Comparison of ENCODE assay signal across 14 mouse cellular contexts in the genomic region with DNA sequence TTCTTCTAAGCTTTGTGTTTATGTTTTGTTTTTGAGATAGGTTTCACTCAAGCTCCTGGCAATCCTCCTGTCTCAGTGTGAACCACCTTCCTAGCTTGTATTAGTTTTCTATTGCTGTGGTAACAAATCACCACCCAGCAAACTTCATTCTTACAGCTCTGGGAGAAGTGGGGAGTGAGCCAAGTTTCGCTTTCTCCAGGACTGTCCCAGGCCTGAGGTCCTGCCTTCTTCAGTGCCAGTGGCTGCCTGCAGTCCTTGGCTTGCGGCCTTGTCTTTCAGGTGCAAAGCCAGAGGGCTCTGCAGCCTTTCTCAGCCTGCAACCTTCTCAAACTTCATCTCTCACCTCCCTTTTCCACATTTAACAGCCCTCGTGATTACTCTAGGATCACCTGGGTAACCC. TPM values are rescaled to one million over a fixed set of nuclear protein-coding genes. Genes with fewer than 3 reads are reported as not detected.
DNase-seq lines count a peak whose midpoint lies in the region; ATAC-seq and TF ChIP-seq lines count a peak whose summit lies in the region.
"Had no signal": no experiment of that assay in that cellular context is flagged by ENCODE, and none has a peak within 500 bp of the region (broad histone marks: within the 10 kb centered on the region; RNA-seq: fewer than 3 reads in every experiment).

No protein-coding gene starts in this region.

- TF ChIP-seq CTCF in hindbrain, postnatal 0 days (IDR thresholded peaks at IDR 0.05; ENCODE audit: low read depth): no peak
- TF ChIP-seq CTCF in heart, postnatal 0 days (IDR thresholded peaks at IDR 0.05; ENCODE audit: low read depth): no peak

- H3K36me3 ChIP-seq in hindbrain, postnatal 0 days (ENCODE audit: insufficient read depth, low read length): no peaks in the 10 kb centered on the region
- peaks cover 26% of the 10 kb centered on the region for H3K36me3 ChIP-seq in hindbrain, embryonic 12.5 days
- no peaks in the 10 kb centered on the region for H3K36me3 ChIP-seq in heart, postnatal 0 days (replicated peaks; ENCODE audit: control insufficient read depth, insufficient read depth, low read length)
- H3K36me3 ChIP-seq in forebrain, embryonic 15.5 days: no peaks in the 10 kb centered on the region
- H3K36me3 ChIP-seq: stomach, embryonic 15.5 days had no signal

- H3K4me3 ChIP-seq in hindbrain, postnatal 0 days (ENCODE audit: low read length): no peak overlapping the region
- no peak overlapping the region for H3K4me3 ChIP-seq in hindbrain, embryonic 12.5 days
- no peak overlapping the region for H3K4me3 ChIP-seq in heart, postnatal 0 days (ENCODE audit: low read depth, low read length)
- H3K4me3 ChIP-seq in forebrain, embryonic 15.5 days: no peak overlapping the region
- H3K4me3 ChIP-seq: hindbrain, embryonic 10.5 days; stomach, embryonic 15.5 days had no signal

- WGBS in hindbrain, postnatal 0 days: 56% methylated on average over 3 of the region's 3 CpGs
- WGBS in hindbrain, embryonic 12.5 days: 93% methylated on average over 3 of the region's 3 CpGs
- WGBS in heart, postnatal 0 days: 69% methylated on average over 3 of the region's 3 CpGs
- 70% methylated on average over 3 of the region's 3 CpGs for WGBS in forebrain, embryonic 15.5 days

- no peak overlapping the region for H3K4me2 ChIP-seq in hindbrain, postnatal 0 days (ENCODE audit: low read depth, low read length)
- no peak overlapping the region for H3K4me2 ChIP-seq in hindbrain, embryonic 12.5 days (replicated peaks)
- no peak overlapping the region for H3K4me2 ChIP-seq in heart, postnatal 0 days (ENCODE audit: low read depth, low read length)
- no peak overlapping the region for H3K4me2 ChIP-seq in forebrain, embryonic 15.5 days (replicated peaks)
- H3K4me2 ChIP-seq: stomach, embryonic 15.5 days had no signal

- no peak for TF ChIP-seq EP300 in heart, postnatal 0 days (IDR thresholded peaks at IDR 0.05; ENCODE audit: low read depth)

- peak; percentile 46 for DNase-seq in adrenal gland, adult 2 months
- no peak for DNase-seq in adrenal gland, adult 18-20 months (ENCODE audit: low spot score in 2 of 2)
- DNase-seq in hindbrain, postnatal 0 days (ENCODE audit: low spot score): peak; percentile 27
- no peak for DNase-seq in heart, postnatal 0 days (ENCODE audit: low spot score)
- DNase-seq in lung, postnatal 10 days: peak; percentile 41
- DNase-seq in right cerebral cortex, postnatal 4 days: no peak
- DNase-seq: forebrain, postnatal 0 days; liver, postnatal 0 days; midbrain, embryonic 14.5 days had no signal

- no peak overlapping the region for H3K9ac ChIP-seq in hindbrain, postnatal 0 days (replicated peaks; ENCODE audit: low read length)
- H3K9ac ChIP-seq in hindbrain, embryonic 12.5 days: no peak overlapping the region
- H3K9ac ChIP-seq in heart, postnatal 0 days (replicated peaks; ENCODE audit: low read depth, low read length): no peak overlapping the region
- H3K9ac ChIP-seq in forebrain, embryonic 15.5 days (replicated peaks): no peak overlapping the region
- H3K9ac ChIP-seq: forebrain, postnatal 0 days; liver, postnatal 0 days; stomach, embryonic 15.5 days had no signal

- H3K27ac ChIP-seq in hindbrain, postnatal 0 days: no peak overlapping the region
- no peak overlapping the region for H3K27ac ChIP-seq in hindbrain, embryonic 12.5 days
- H3K27ac ChIP-seq in heart, postnatal 0 days (ENCODE audit: low read depth): peak overlapping the region; percentile 17; the same call in 1 of the 2 replicates
- H3K27ac ChIP-seq in forebrain, embryonic 15.5 days (replicated peaks): no peak overlapping the region
- H3K27ac ChIP-seq: hindbrain, embryonic 10.5 days; stomach, embryonic 15.5 days had no signal

- no peaks in the 10 kb centered on the region for H3K9me3 ChIP-seq in hindbrain, postnatal 0 days (ENCODE audit: low read length)
- no peaks in the 10 kb centered on the region for H3K9me3 ChIP-seq in hindbrain, embryonic 12.5 days (replicated peaks)
- no peaks in the 10 kb centered on the region for H3K9me3 ChIP-seq in heart, postnatal 0 days (replicated peaks; ENCODE audit: control insufficient read depth, low read length)
- no peaks in the 10 kb centered on the region for H3K9me3 ChIP-seq in forebrain, embryonic 15.5 days
- H3K9me3 ChIP-seq: G1E; hindbrain, embryonic 10.5 days; stomach, embryonic 15.5 days had no signal

- no peak for ATAC-seq in hindbrain, postnatal 0 days
- no peak for ATAC-seq in hindbrain, embryonic 12.5 days (ENCODE audit: low FRiP score)
- ATAC-seq in heart, postnatal 0 days (ENCODE audit: insufficient read depth, low read depth): no peak
- no peak for ATAC-seq in forebrain, embryonic 15.5 days (replicated peaks)
- ATAC-seq: forebrain, postnatal 0 days; liver, postnatal 0 days had no signal

- no peaks in the 10 kb centered on the region for H3K4me1 ChIP-seq in hindbrain, postnatal 0 days (ENCODE audit: insufficient read depth, low read length)
- H3K4me1 ChIP-seq in hindbrain, embryonic 12.5 days: 0 out of 2 replicates have a peak, but pooled peaks cover 2% of the 10 kb centered on the region
- no peaks in the 10 kb centered on the region for H3K4me1 ChIP-seq in heart, postnatal 0 days (ENCODE audit: control insufficient read depth, insufficient read depth)
- H3K4me1 ChIP-seq in forebrain, embryonic 15.5 days: 0 out of 2 replicates have a peak, but pooled peaks cover 5% of the 10 kb centered on the region
- H3K4me1 ChIP-seq: stomach, embryonic 15.5 days had no signal

- H3K27me3 ChIP-seq in hindbrain, postnatal 0 days (ENCODE audit: insufficient read depth, low read length): no peaks in the 10 kb centered on the region
- no peaks in the 10 kb centered on the region for H3K27me3 ChIP-seq in hindbrain, embryonic 12.5 days
- no peaks in the 10 kb centered on the region for H3K27me3 ChIP-seq in heart, postnatal 0 days (ENCODE audit: control insufficient read depth, insufficient read depth, low read length)
- H3K27me3 ChIP-seq in forebrain, embryonic 15.5 days: no peaks in the 10 kb centered on the region
- H3K27me3 ChIP-seq: stomach, embryonic 15.5 days had no signal

RNA-seq across cellular contexts. Expression of a gene that starts 25.6 kb away (rescaled TPM):
- 1 to 10 TPM; 2.6 to 3.1 TPM for total RNA-seq in adrenal gland, adult 2 months (2021)
- 7.5 and 10.8 TPM in 2 replicates for polyA plus RNA-seq in adrenal gland, adult 2 months (2012; rRNA removed)
- 1 to 10 TPM; 1.0 to 2.0 TPM for total RNA-seq in adrenal gland, adult 18-20 months (2021)
- 18.3 and 22.1 TPM in 2 replicates for total RNA-seq in hindbrain, postnatal 0 days (2014; rRNA removed)
- 11.6 and 13.9 TPM in 2 replicates for polyA plus RNA-seq in hindbrain, postnatal 0 days (2015; fragmentation: Nextera tagmentation; extraction: Ambion mirVana)
- polyA plus RNA-seq in hindbrain, embryonic 12.5 days (2016; fragmentation: Nextera tagmentation; extraction: Ambion mirVana): 41.5 and 43.3 TPM in 2 replicates
- total RNA-seq in heart, postnatal 0 days (2014; rRNA removed; ENCODE audit: low replicate concordance): 13.1 and 18.6 TPM in 2 replicates
- polyA plus RNA-seq in heart, postnatal 0 days (2015; fragmentation: Nextera tagmentation; extraction: Ambion mirVana): 6.4 and 7.3 TPM in 2 replicates
- 0.85 and 0.88 TPM in 2 replicates for polyA plus RNA-seq in forebrain, embryonic 15.5 days (2015; fragmentation: Nextera tagmentation; extraction: Ambion mirVana)
- polyA plus RNA-seq: liver, postnatal 0 days had no signal

Comparison
In these comparisons a context has a peak if more than half of its experiments do, and no peak if none do; other contexts are left out.
1. DNase-seq: peak in adrenal gland, adult 2 months (single experiment), hindbrain, postnatal 0 days (single experiment) and lung, postnatal 10 days (single experiment); none in adrenal gland, adult 18-20 months (0 of 2), heart, postnatal 0 days (single experiment) and right cerebral cortex, postnatal 4 days (single experiment).